Mouse (Mus musculus) midbrain, embryonic 13.5 days (tissue): Measurements from ENCODE around the gene Pigh. TPM values are rescaled to one million over a fixed set of nuclear protein-coding genes. Genes with fewer than 3 reads are reported as not detected.

Experiments
- ATAC-seq: fragments of 200-750 bp; cut with Nextera tagmentation; 2 replicates; pipeline ENCODE4 v1.8.0; 2017; ENCODE audit warnings: mild to moderate bottlenecking, moderate TSS enrichment, moderate library complexity
- H3K27ac ChIP-seq: fragments of 300-500 bp; sonication (generic); 2 replicates; pipeline ENCODE4 v1.5.1; 2015; ENCODE audit warnings: inconsistent platforms, mild to moderate bottlenecking, moderate library complexity
- H3K27me3 ChIP-seq: fragments of 300-500 bp; sonication (generic); 2 replicates; pipeline ENCODE4 v1.6.1; 2015; ENCODE audit warnings: mild to moderate bottlenecking, inconsistent platforms
- H3K36me3 ChIP-seq: fragments of 300-500 bp; sonication (generic); 2 replicates; pipeline ENCODE4 v1.6.1; 2015; ENCODE audit warnings: mild to moderate bottlenecking, inconsistent platforms
- H3K4me1 ChIP-seq: fragments of 300-500 bp; sonication (generic); replicated peaks from 2 replicates; pipeline ENCODE4 v1.6.1; 2015; ENCODE audit warnings: inconsistent platforms
- H3K4me2 ChIP-seq: fragments of 300-500 bp; sonication (generic); replicated peaks from 2 replicates; pipeline ENCODE4 v1.6.1; 2015; ENCODE audit warnings: moderate library complexity, mild to moderate bottlenecking, inconsistent platforms
- H3K4me3 ChIP-seq: fragments of 300-500 bp; sonication (generic); replicated peaks from 2 replicates; pipeline ENCODE4 v1.5.1; 2015; ENCODE audit warnings: mild to moderate bottlenecking, inconsistent platforms
- H3K9ac ChIP-seq: fragments of 300-500 bp; sonication (generic); replicated peaks from 2 replicates; pipeline ENCODE4 v1.6.1; 2015; ENCODE audit warnings: mild to moderate bottlenecking, inconsistent platforms
- H3K9me3 ChIP-seq: fragments of 300-500 bp; sonication (generic); 2 replicates; pipeline ENCODE4 v1.6.1; 2016; ENCODE audit warnings: mild to moderate bottlenecking, inconsistent platforms
- WGBS: fragments of 180-500 bp; shearing (Covaris S2); methylation state at CpG from one replicate; pipeline ENCODE4 v1.1.7; 2015; 5-methylcytosine and 5-hydroxymethylcytosine counted together
- polyA plus RNA-seq: library from polyadenylated mRNA; unstranded; fragments of >200 nt; fragmentation: Nextera tagmentation; extraction: Ambion mirVana; gene quantifications from 2 replicates; pipeline ENCODE4 v1.2.1, GENCODE M21; 2015

The Pigh gene
- polyA plus RNA-seq, 1 experiment from 2014 or later: 26.4 TPM

- no peak for ATAC-seq
- Histone ChIP-seq H3K36me3 (peaks cover 29% of the 10 kb centered on the region), H3K27me3 (no peaks in the 10 kb centered on the region), H3K4me3 (no peak overlapping the region), H3K4me1 (no peaks in the 10 kb centered on the region), H3K9ac (no peak overlapping the region), H3K4me2 (no peak overlapping the region), H3K27ac (no peak overlapping the region), H3K9me3 (no peaks in the 10 kb centered on the region)
- WGBS: 90% methylated on average over 11 of the region's 11 CpGs
Observed at GRCm38 (mm10) chr12:79040201-79040827, 49.1 kb downstream of the Pigh start.

- no peak for ATAC-seq
- H3K27ac ChIP-seq: no peak overlapping the region
- H3K36me3 ChIP-seq: peaks cover 22% of the 10 kb centered on the region
- no peak overlapping the region for H3K4me3 ChIP-seq
- no peaks in the 10 kb centered on the region for H3K27me3 ChIP-seq
- 74% methylated on average over 8 of the region's 8 CpGs for WGBS
- no peaks in the 10 kb centered on the region for H3K4me1 ChIP-seq
- H3K9ac ChIP-seq: no peak overlapping the region
- no peak overlapping the region for H3K4me2 ChIP-seq
- no peaks in the 10 kb centered on the region for H3K9me3 ChIP-seq
Observed at GRCm38 (mm10) chr12:79039708-79040107, 49.7 kb downstream of the Pigh start.

GRCm38 (mm10) chr12:79035349-79035748, 54.1 kb downstream of the Pigh start:
- Histone ChIP-seq H3K4me1 (no peaks in the 10 kb centered on the region), H3K27me3 (no peaks in the 10 kb centered on the region), H3K9ac (no peak overlapping the region), H3K4me3 (no peak overlapping the region), H3K27ac (no peak overlapping the region), H3K4me2 (no peak overlapping the region), H3K36me3 (0 out of 2 replicates have a peak, but pooled peaks cover under 1% of the 10 kb centered on the region), H3K9me3 (no peaks in the 10 kb centered on the region)
- WGBS: 17% methylated on average over 3 of the region's 3 CpGs
- ATAC-seq: no peak

GRCm38 (mm10) chr12:79034331-79034730, 55.1 kb downstream of the Pigh start:
- Histone ChIP-seq H3K36me3 (no peaks in the 10 kb centered on the region), H3K4me3 (no peak overlapping the region), H3K4me1 (peaks cover 9% of the 10 kb centered on the region), H3K9ac (no peak overlapping the region), H3K27me3 (no peaks in the 10 kb centered on the region), H3K27ac (no peak overlapping the region), H3K4me2 (no peak overlapping the region), H3K9me3 (no peaks in the 10 kb centered on the region)
- WGBS: 100% methylated on average over 2 of the region's 2 CpGs
- ATAC-seq: no peak

Other genes with a start within 250 kb of the Pigh start
- gene Atp6v1d, start 228.0 kb downstream of the Pigh start, polyA plus RNA-seq: 115 and 121 TPM in 2 replicates
- 163 and 178 TPM in 2 replicates for gene Eif2s1, start 227.8 kb downstream of the Pigh start, polyA plus RNA-seq
- gene Plek2, start 182.7 kb downstream of the Pigh start, polyA plus RNA-seq: 1.0 and 1.2 TPM in 2 replicates
- gene Tmem229b, start 82.0 kb downstream of the Pigh start, polyA plus RNA-seq: 41.2 and 41.8 TPM in 2 replicates
- gene Plekhh1, start 60.5 kb downstream of the Pigh start, polyA plus RNA-seq: 3.2 and 4.0 TPM in 2 replicates
- 22.9 and 23.3 TPM in 2 replicates for gene Arg2, start 41.1 kb upstream of the Pigh start, polyA plus RNA-seq
- 174 and 183 TPM in 2 replicates for gene Vti1b, start 83.0 kb upstream of the Pigh start, polyA plus RNA-seq
- 26.1 and 27.9 TPM in 2 replicates for gene Rdh11, start 102.6 kb upstream of the Pigh start, polyA plus RNA-seq
- 0.67 and 1.1 TPM in 2 replicates for gene Rdh12, start 119.3 kb upstream of the Pigh start, polyA plus RNA-seq
- 9.0 and 13.0 TPM in 2 replicates for gene Zfyve26, start 206.7 kb upstream of the Pigh start, polyA plus RNA-seq
- 3.2 and 3.3 TPM in 2 replicates for gene Rad51b, start 207.6 kb upstream of the Pigh start, polyA plus RNA-seq